Mouse (Mus musculus) stomach, embryonic 15.5 days (tissue): ENCODE results near the gene Pcsk6. TPM values are rescaled to one million over a fixed set of nuclear protein-coding genes. Genes with fewer than 3 reads are reported as not detected.
A peak's percentile ranks its signal among the peaks of the same experiment; 100 is the strongest.

Source experiments
- ATAC-seq: fragments of 200-750 bp; cut with Nextera tagmentation; 2 replicates; pipeline ENCODE4 v1.8.0; 2017; ENCODE audit warnings: low read depth, moderate number of reproducible peaks, moderate TSS enrichment; ENCODE audit not compliant: insufficient read depth, low FRiP score
- H3K27ac ChIP-seq: fragments of 300-500 bp; sonication (generic); 2 replicates; pipeline ENCODE4 v1.5.1; 2015; ENCODE audit warnings: mild to moderate bottlenecking, inconsistent platforms
- H3K27me3 ChIP-seq: fragments of 300-500 bp; sonication (generic); replicated peaks from 2 replicates; pipeline ENCODE4 v1.6.1; 2015; ENCODE audit warnings: inconsistent platforms
- H3K36me3 ChIP-seq: fragments of 300-500 bp; sonication (generic); 2 replicates; pipeline ENCODE4 v1.6.1; 2015; ENCODE audit warnings: inconsistent platforms
- H3K4me1 ChIP-seq: fragments of 300-500 bp; sonication (generic); 2 replicates; pipeline ENCODE4 v1.6.1; 2015; ENCODE audit warnings: inconsistent platforms
- H3K4me2 ChIP-seq: fragments of 300-500 bp; sonication (generic); 2 replicates; pipeline ENCODE4 v1.6.1; 2015; ENCODE audit warnings: mild to moderate bottlenecking, inconsistent platforms
- H3K4me3 ChIP-seq: fragments of 300-500 bp; sonication (generic); replicated peaks from 2 replicates; pipeline ENCODE4 v1.5.1; 2015; ENCODE audit warnings: inconsistent platforms
- H3K9ac ChIP-seq: fragments of 300-500 bp; sonication (generic); 2 replicates; pipeline ENCODE4 v1.6.1; 2015; ENCODE audit warnings: inconsistent platforms
- H3K9me3 ChIP-seq: fragments of 300-500 bp; sonication (generic); 2 replicates; pipeline ENCODE4 v1.6.1; 2016; ENCODE audit warnings: inconsistent platforms
- WGBS: fragments of 180-500 bp; shearing (Covaris S2); methylation state at CpG from one replicate; pipeline ENCODE4 v1.1.7; 2015; 5-methylcytosine and 5-hydroxymethylcytosine counted together
- polyA plus RNA-seq: library from polyadenylated mRNA; unstranded; fragments of >200 nt; fragmentation: Nextera tagmentation; extraction: Ambion mirVana; gene quantifications from 2 replicates; pipeline ENCODE4 v1.2.1, GENCODE M21; 2015

The Pcsk6 gene
- polyA plus RNA-seq, 1 experiment from 2014 or later: 4.8 TPM

DNA sequence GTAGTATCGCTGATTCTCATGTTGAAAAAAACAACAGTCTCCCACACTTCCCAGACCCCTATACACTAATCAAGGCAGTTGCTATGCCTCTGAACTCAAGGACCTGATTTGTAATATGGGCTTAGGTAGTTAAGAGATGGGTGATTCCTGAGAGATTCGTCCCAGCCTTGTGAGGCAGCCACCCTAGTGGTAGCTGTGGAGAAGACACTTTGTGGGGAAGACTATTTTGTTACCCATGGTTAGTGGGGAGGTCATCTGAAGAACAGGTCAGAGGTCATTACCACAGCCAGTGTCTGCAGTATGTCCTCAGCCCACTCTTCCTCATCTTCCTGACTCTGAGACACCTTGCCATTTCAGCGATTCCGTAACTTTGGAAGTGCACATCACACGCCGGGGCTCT lies 24.3 kb downstream of the Pcsk6 start:
- no peak overlapping the region for H3K27ac ChIP-seq
- no peaks in the 10 kb centered on the region for H3K9me3 ChIP-seq
- H3K4me1 ChIP-seq: peaks cover 6% of the 10 kb centered on the region; the same call in 1 of the 2 replicates
- H3K4me2 ChIP-seq: no peak overlapping the region
- no peak overlapping the region for H3K9ac ChIP-seq
- no peaks in the 10 kb centered on the region for H3K27me3 ChIP-seq
- no peak for ATAC-seq
- H3K4me3 ChIP-seq: no peak overlapping the region
- 93% methylated on average over 6 of the region's 6 CpGs for WGBS
- no peaks in the 10 kb centered on the region for H3K36me3 ChIP-seq

GRCm38 (mm10) chr7:65891831-65892230 lies 30.3 kb downstream of the Pcsk6 start:
- no peak overlapping the region for H3K27ac ChIP-seq
- no peaks in the 10 kb centered on the region for H3K36me3 ChIP-seq
- H3K4me3 ChIP-seq: no peak overlapping the region
- no peak overlapping the region for H3K4me2 ChIP-seq
- no peaks in the 10 kb centered on the region for H3K4me1 ChIP-seq
- WGBS: 80% methylated on average over 7 of the region's 7 CpGs
- no peaks in the 10 kb centered on the region for H3K27me3 ChIP-seq
- H3K9me3 ChIP-seq: no peaks in the 10 kb centered on the region
- H3K9ac ChIP-seq: no peak overlapping the region
- no peak for ATAC-seq

GRCm38 (mm10) chr7:65892264-65892828 lies 30.8 kb downstream of the Pcsk6 start:
- no peak overlapping the region for H3K9ac ChIP-seq
- no peaks in the 10 kb centered on the region for H3K27me3 ChIP-seq
- WGBS: 70% methylated on average over 9 of the region's 9 CpGs
- no peak for ATAC-seq
- H3K36me3 ChIP-seq: no peaks in the 10 kb centered on the region
- H3K4me2 ChIP-seq: no peak overlapping the region
- no peaks in the 10 kb centered on the region for H3K4me1 ChIP-seq
- no peaks in the 10 kb centered on the region for H3K9me3 ChIP-seq
- no peak overlapping the region for H3K27ac ChIP-seq
- H3K4me3 ChIP-seq: no peak overlapping the region

DNA sequence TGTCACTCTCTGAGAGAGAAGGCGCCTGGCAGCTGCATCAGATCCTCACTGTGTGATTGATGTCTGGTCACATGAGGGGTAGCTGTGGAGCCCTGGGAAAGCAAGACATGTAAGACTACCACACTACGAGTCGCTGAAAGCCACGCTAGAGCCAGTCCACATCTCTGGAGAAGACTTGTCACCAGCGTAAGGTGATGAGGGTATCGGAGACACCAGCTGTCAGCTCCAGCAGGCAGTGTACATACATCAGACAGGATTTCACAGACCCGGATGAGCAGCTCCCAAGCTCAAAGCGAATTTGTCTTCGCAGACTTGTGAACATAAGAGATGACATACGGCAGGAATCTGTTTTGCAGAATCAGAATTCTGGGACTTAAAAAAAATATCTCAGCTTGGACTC lies 32.0 kb downstream of the Pcsk6 start:
- 81% methylated on average over 10 of the region's 10 CpGs for WGBS
- Histone ChIP-seq H3K9me3 (no peaks in the 10 kb centered on the region), H3K36me3 (no peaks in the 10 kb centered on the region), H3K27me3 (no peaks in the 10 kb centered on the region), H3K4me1 (no peaks in the 10 kb centered on the region), H3K4me2 (no peak overlapping the region), H3K27ac (no peak overlapping the region), H3K9ac (no peak overlapping the region), H3K4me3 (no peak overlapping the region)
- no peak for ATAC-seq

- 62% methylated on average over 5 of the region's 5 CpGs for WGBS
- ATAC-seq: no peak
- no peaks in the 10 kb centered on the region for H3K9me3 ChIP-seq
Observed at GRCm38 (mm10) chr7:65895262-65895661, 33.7 kb downstream of the Pcsk6 start.

DNA sequence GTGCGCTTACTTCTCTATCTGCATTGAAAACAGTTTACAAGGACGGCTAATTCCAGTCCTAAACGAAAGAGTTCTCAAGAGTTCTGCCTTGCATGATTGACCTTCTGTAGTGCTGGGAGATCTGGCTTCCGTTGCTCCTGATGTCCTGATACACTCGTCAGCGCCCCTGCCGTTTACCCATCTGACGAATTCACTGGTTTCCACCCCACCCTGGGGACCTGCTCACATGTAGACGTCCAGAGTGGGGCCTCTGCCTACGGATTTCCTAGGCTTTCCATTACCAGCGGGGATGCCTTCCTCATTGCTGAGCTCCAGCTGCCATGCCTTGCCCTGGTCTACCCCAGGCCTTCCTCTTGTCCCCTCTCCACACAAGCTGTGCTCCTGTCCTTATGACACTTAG lies 39.7 kb downstream of the Pcsk6 start:
- Histone ChIP-seq H3K4me2 (no peak overlapping the region), H3K4me1 (peaks cover 14% of the 10 kb centered on the region), H3K27ac (no peak overlapping the region), H3K9me3 (no peaks in the 10 kb centered on the region), H3K4me3 (no peak overlapping the region), H3K9ac (no peak overlapping the region), H3K36me3 (no peaks in the 10 kb centered on the region), H3K27me3 (no peaks in the 10 kb centered on the region)
- WGBS: 76% methylated on average over 11 of the region's 11 CpGs
- ATAC-seq: no peak

More at GRCm38 (mm10) chr7:65895262-65895661, 33.7 kb downstream of the Pcsk6 start:
- Histone ChIP-seq H3K36me3 (no peaks in the 10 kb centered on the region), H3K4me2 (no peak overlapping the region), H3K27me3 (no peaks in the 10 kb centered on the region), H3K9ac (no peak overlapping the region), H3K27ac (no peak overlapping the region), H3K4me3 (no peak overlapping the region), H3K4me1 (no peaks in the 10 kb centered on the region)

GRCm38 (mm10) chr7:65902471-65903180 lies 41.1 kb downstream of the Pcsk6 start:
- peak overlapping the region; percentile 68 for H3K27ac ChIP-seq
- WGBS: 23% methylated on average over 13 of the region's 13 CpGs
- H3K9ac ChIP-seq: no peak overlapping the region

DNA sequence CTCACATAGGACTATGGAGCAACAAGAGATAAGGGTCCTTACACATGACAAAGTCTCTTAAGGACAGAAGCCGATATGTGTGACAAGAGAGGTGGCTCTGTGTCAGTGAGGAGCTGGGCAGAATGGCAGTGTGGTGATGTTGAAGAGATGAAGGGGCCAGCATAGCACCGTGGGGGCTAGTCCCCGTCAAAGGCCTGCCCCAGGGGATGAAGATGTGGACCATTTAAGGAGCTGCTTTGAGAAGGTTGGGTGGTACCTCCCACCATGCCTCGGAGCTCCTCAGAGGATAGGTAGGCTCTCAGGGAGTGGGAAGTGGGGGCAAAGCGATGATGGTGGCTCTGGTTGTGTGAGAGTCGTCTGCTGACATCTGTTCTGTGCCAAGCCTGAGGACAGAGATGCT lies 41.9 kb downstream of the Pcsk6 start:
- no peak overlapping the region for H3K9ac ChIP-seq
- peaks cover 14% of the 10 kb centered on the region for H3K4me1 ChIP-seq
- no peaks in the 10 kb centered on the region for H3K36me3 ChIP-seq
- H3K27me3 ChIP-seq: no peaks in the 10 kb centered on the region
- no peak for ATAC-seq
- peak overlapping the region; percentile 68; the same call in 1 of the 2 replicates for H3K27ac ChIP-seq
- no peak overlapping the region for H3K4me2 ChIP-seq
- H3K4me3 ChIP-seq: no peak overlapping the region
- WGBS: 85% methylated on average over 6 of the region's 6 CpGs
- no peaks in the 10 kb centered on the region for H3K9me3 ChIP-seq

More at GRCm38 (mm10) chr7:65902471-65903180, 41.1 kb downstream of the Pcsk6 start:
- H3K9me3 ChIP-seq: no peaks in the 10 kb centered on the region
- ATAC-seq: peak; percentile 61; the same call in 1 of the 2 replicates
- no peaks in the 10 kb centered on the region for H3K36me3 ChIP-seq
- H3K4me3 ChIP-seq: no peak overlapping the region
- peak overlapping the region; percentile 19 for H3K4me2 ChIP-seq
- no peaks in the 10 kb centered on the region for H3K27me3 ChIP-seq
- peaks cover 14% of the 10 kb centered on the region for H3K4me1 ChIP-seq

DNA sequence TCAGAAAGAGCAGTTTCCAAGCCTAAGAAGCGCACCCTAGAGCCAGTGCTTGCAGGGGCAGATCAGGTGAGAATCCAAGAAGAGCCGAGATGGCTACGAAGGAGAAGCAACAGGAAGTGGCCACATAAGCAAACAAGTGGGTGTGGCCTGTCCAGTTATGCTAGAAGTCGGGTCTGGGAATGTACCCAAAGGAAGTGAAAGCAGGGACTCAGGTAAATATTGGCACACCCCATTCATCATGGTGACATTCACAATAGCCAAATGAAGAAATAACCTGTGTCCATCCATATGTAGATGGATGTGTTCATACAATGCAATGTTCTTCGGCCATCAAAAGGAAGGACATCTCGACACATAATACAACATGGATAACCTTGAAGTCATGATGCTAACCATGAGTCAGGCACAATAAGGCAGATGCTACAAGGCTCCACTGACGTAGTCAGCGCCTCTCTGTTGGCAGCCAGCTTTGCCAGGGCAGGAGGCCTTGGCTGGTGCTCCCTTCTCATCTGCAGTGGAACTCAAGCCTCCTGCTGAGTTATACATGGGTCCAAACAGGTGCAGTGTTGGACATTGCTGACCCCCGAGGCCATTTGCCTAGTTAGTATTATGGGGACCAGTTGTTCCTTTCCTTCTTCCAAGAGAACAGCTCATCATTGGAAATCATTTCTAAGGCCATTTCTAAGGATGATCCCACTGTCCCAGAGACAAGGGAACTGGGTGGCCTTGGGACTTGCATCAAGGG lies 45.2 kb downstream of the Pcsk6 start:
- peaks cover 14% of the 10 kb centered on the region for H3K4me1 ChIP-seq
- no peaks in the 10 kb centered on the region for H3K27me3 ChIP-seq
- no peaks in the 10 kb centered on the region for H3K9me3 ChIP-seq
- no peak overlapping the region for H3K9ac ChIP-seq
- H3K27ac ChIP-seq: no peak overlapping the region
- ATAC-seq: no peak
- no peaks in the 10 kb centered on the region for H3K36me3 ChIP-seq
- 71% methylated on average over 9 of the region's 9 CpGs for WGBS
- no peak overlapping the region for H3K4me3 ChIP-seq
- H3K4me2 ChIP-seq: no peak overlapping the region

GRCm38 (mm10) chr7:65909343-65910127 lies 48.0 kb downstream of the Pcsk6 start:
- Histone ChIP-seq H3K4me2 (no peak overlapping the region), H3K4me1 (no peaks in the 10 kb centered on the region), H3K27me3 (no peaks in the 10 kb centered on the region), H3K9me3 (no peaks in the 10 kb centered on the region), H3K27ac (no peak overlapping the region), H3K9ac (no peak overlapping the region), H3K4me3 (no peak overlapping the region), H3K36me3 (no peaks in the 10 kb centered on the region)
- no peak for ATAC-seq
- WGBS: 66% methylated on average over 12 of the region's 12 CpGs

DNA sequence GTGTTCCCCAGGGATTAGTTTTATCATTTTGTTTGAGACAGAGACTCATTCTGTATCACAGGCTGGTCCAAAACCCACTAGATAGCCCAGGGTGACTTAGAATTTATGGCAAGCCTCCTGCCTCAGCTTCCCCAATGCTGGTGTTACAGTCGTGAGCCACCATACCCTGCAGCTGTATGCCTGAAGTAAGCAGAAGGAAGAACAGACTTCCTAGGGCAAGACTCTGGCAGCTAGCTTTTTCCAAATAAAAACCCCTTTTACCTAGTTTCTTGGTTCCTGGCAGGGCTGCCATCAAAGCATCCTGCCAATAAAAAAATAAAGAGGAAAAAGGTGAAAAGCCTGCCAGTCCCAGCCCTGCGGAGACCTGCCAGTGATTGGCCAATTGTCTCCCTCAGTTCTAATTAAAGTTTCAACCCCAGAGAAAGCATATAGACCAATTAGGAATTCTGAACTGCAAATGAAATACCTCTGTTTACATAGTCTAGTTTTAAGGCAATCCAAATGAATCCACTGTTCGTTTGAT lies 51.6 kb downstream of the Pcsk6 start:
- H3K36me3 ChIP-seq: no peaks in the 10 kb centered on the region

More for the DNA sequence above, 51.6 kb downstream of the Pcsk6 start:
- no peaks in the 10 kb centered on the region for H3K27me3 ChIP-seq
- no peak overlapping the region for H3K27ac ChIP-seq
- no peak for ATAC-seq
- H3K9me3 ChIP-seq: no peaks in the 10 kb centered on the region
- H3K4me3 ChIP-seq: no peak overlapping the region
- H3K4me2 ChIP-seq: no peak overlapping the region
- H3K4me1 ChIP-seq: no peaks in the 10 kb centered on the region
- H3K9ac ChIP-seq: no peak overlapping the region
- WGBS: 66% methylated on average over 3 of the region's 3 CpGs
